Mouse (Mus musculus) macrophage (primary cell): ENCODE results near the gene Gm21834. TPM values are rescaled to one million over a fixed set of nuclear protein-coding genes. Genes with fewer than 3 reads are reported as not detected.

Experiments used
- H3K27ac ChIP-seq: fragments of 350-480 bp; formaldehyde crosslinking; 2 replicates; pipeline ENCODE4 v1.9.0; 2021
- H3K36me3 ChIP-seq: fragments of 350-480 bp; formaldehyde crosslinking; 2 replicates; pipeline ENCODE4 v1.9.0; 2021; ENCODE audit errors: inconsistent target
- H3K4me3 ChIP-seq: fragments of 350-480 bp; formaldehyde crosslinking; 2 replicates; pipeline ENCODE4 v1.9.0; 2021; ENCODE audit errors: inconsistent target
- H3K79me2 ChIP-seq: fragments of 350-480 bp; formaldehyde crosslinking; 2 replicates; pipeline ENCODE4 v1.9.0; 2021; ENCODE audit errors: inconsistent target
- WGBS: methylation state at CpG from one replicate; pipeline ENCODE4 v1.1.7; 2026; ENCODE audit warnings: inconsistent platforms; ENCODE audit not compliant: missing documents; 5-methylcytosine and 5-hydroxymethylcytosine counted together
- polyA plus RNA-seq: library from polyadenylated mRNA; stranded (reverse); fragments of 250-400 nt; gene quantifications from 3 replicates; pipeline ENCODE4 v1.2.4, GENCODE M21; 2018; ENCODE audit warnings: inconsistent platforms
- total RNA-seq, 78 experiments: library from RNA; depleted of rRNA; stranded (reverse); fragments of 250-400 nt; gene quantifications; 1 replicate in 9 of 78; 2 replicates in 24 of 78; 3 replicates in 43 of 78; 4 replicates in 2 of 78; pipeline ENCODE4 v1.2.4; 2018; ENCODE audit warnings: inconsistent platforms in 56 of 78

Gm21834 gene
- not detected for total RNA-seq (2018; cell fraction: chromatin; rRNA removed)
- total RNA-seq (2018; cell fraction: cytosol; rRNA removed), result not detected
- total RNA-seq (2018; cell fraction: nucleus; rRNA removed), result not detected
- polyA plus RNA-seq, result not detected in 3 replicates

DNA sequence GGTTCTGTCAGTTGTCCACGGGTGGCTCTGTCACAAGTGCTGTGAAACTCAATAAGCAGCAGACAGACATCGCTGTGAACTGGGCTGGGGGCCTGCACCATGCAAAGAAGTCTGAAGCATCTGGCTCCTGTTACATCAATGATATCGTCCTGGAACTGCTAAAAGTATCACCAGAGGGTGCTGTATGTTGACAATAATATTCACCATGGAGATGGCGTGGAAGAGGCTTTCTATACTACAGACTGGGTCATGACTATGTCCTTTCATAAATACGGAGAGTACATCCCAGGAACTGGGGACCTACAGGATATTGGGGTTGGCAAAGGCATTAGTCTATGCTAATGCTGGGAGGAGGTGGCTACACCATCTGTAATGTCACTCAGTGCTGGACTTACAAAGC lies at the start of gene Gm21834:
Gm21834 (minus strand) TSS at position 101 of the 400 bp plus-strand sequence.
- 81% methylated on average over 5 of the region's 5 CpGs for WGBS
- H3K4me3 ChIP-seq, result no peak within 1 kb of the TSS
- H3K79me2 ChIP-seq, result no peaks in the 10 kb centered on the region
- no peak within 1 kb of the TSS for H3K27ac ChIP-seq
- H3K36me3 ChIP-seq, result no peaks in the 10 kb centered on the region

DNA sequence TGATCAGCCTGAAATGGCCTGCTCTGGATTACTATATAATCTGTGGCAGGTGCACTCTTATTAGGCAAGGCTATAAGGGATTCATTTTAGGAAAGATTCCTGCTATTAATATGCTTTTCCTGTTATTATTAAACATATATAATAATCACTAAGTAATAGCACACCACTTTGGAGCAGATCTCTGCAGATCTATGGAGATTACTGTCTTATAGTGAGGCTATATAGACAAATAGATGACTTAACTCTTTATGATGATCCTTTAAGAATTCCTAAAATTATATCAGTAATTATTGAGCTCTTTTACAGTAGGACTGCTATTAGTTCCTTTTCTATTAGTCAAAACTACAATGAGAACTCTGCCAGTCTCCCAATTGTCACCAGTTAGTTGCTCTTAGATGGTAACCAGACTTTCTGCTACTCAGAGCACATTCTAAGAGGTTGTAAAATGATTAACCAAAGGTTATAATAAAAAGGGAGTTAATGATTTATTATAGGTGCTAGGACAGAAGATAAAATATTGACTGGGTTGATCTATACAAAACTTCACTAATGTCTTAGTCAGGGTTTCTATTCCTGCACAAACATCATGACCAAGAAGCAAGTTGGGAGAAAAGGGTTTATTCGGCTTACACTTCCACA lies 46.3 kb upstream of the Gm21834 start:
- Histone ChIP-seq H3K4me3 (no peak overlapping the region), H3K27ac (no peak overlapping the region), H3K36me3 (no peaks in the 10 kb centered on the region), H3K79me2 (no peaks in the 10 kb centered on the region)
- no CpG with 5 or more reads among the region's 1 CpGs for WGBS

GRCm38 (mm10) chr17:57770904-57771303 lies 28.9 kb upstream of the Gm21834 start:
- H3K4me3 ChIP-seq, result no peak overlapping the region
- H3K36me3 ChIP-seq, result no peaks in the 10 kb centered on the region
- H3K27ac ChIP-seq, result no peak overlapping the region
- H3K79me2 ChIP-seq, result no peaks in the 10 kb centered on the region
- WGBS, result 18% methylated on average over 4 of the region's 4 CpGs

- H3K79me2 ChIP-seq, result no peaks in the 10 kb centered on the region
- no peaks in the 10 kb centered on the region for H3K36me3 ChIP-seq
- no peak within 1 kb of the TSS for H3K27ac ChIP-seq
- H3K4me3 ChIP-seq, result no peak within 1 kb of the TSS
- 27% methylated on average over 24 of the region's 26 CpGs for WGBS
Measured at GRCm38 (mm10) chr17:57768622-57769610, 26.9 kb upstream of the Gm21834 start, which contains the start of gene Cntnap5c. TSS of gene Cntnap5c (plus strand) at chr17:57769570.

DNA sequence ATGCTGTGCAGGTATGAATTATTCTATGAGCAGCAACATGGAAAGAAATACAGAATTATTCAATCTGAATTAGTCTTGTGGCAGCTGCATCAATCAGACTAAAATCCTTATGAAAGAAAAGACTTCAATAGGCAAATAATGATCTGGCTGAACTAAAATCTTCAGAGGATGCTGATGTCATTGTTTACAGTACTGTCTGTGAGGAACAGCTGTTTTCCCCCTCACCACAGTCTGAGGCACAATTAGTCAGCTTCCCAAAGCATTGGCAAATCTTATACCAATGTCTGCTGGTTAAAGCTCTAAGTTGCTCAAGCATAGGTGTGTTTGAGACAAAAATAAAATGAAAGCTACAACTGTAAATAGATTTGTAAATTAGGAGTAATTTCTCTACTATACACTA lies 25.3 kb upstream of the Gm21834 start:
- Histone ChIP-seq H3K79me2 (no peaks in the 10 kb centered on the region), H3K4me3 (no peak overlapping the region), H3K27ac (no peak overlapping the region), H3K36me3 (no peaks in the 10 kb centered on the region)

DNA sequence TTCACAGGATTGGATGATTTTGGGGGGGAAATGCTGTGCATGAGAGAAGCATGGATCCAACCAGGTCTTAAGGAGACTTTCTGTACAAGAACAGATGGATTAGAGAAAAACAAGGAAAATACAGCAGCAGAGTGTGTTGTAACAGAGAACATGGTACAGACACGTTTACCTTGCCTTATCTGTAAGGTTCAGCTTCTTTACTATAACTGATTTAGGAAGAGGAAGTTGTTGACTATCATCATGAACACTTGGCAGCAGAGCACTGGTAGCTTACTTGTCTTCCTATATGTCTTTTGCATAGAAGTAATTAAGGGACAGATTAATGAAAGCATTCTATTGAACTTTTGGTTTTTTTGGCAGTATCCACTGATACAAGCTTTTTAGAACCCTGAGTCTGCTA lies 16.0 kb upstream of the Gm21834 start:
- 44% methylated on average over 1 of the region's 1 CpGs for WGBS
- Histone ChIP-seq H3K36me3 (no peaks in the 10 kb centered on the region), H3K27ac (no peak overlapping the region), H3K4me3 (no peak overlapping the region), H3K79me2 (no peaks in the 10 kb centered on the region)

DNA sequence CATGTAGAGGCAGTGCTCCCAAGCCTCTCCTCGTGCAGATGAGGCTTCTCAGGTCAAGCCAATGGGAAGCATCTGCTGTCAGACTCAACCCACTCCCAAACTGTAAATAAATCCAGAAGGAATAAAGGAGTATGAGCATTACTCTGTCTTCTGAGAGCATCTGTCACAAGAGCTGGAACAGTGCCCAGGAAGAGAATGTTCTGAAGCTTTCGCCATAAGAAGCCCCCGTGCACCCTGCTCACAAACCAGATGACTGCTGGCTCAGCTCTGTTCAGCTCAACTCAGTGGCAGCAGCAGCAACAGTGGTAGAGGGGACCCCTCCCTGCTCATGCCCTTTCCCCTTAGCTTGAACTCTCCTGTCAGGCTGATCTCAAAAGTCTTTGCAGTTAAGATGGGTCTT lies 47.2 kb downstream of the Gm21834 start:
- no peak overlapping the region for H3K27ac ChIP-seq
- WGBS, result 61% methylated on average over 3 of the region's 3 CpGs
- H3K36me3 ChIP-seq, result no peaks in the 10 kb centered on the region
- no peak overlapping the region for H3K4me3 ChIP-seq
- H3K79me2 ChIP-seq, result no peaks in the 10 kb centered on the region

Other genes starting within 250 kb of the Gm21834 start
- gene Vmn2r120, start 196.7 kb downstream of the Gm21834 start, polyA plus RNA-seq, result not detected in 3 replicates
- not detected in 3 replicates for gene Cntnap5c, start 27.4 kb upstream of the Gm21834 start, polyA plus RNA-seq